In genomic region chr8:53192519-53192918, GRCm38 (mm10) we compare ENCODE assay signal across 25 mouse cellular contexts.
DNase-seq lines count a peak whose midpoint lies in the region; ATAC-seq and TF ChIP-seq lines count a peak whose summit lies in the region.
"Had no signal": no experiment of that assay in that cellular context is flagged by ENCODE, and none has a peak within 500 bp of the region (broad histone marks: within the 10 kb centered on the region; RNA-seq: fewer than 3 reads in every experiment).

No protein-coding gene starts in this region.

- H3K4me3 ChIP-seq in cerebellum, adult 2 months (replicated peaks; ENCODE audit: insufficient read depth, low read depth, low read length), result no peak overlapping the region
- no peak overlapping the region for H3K4me3 ChIP-seq in forebrain, embryonic 16.5 days (replicated peaks; ENCODE audit: low read length)
- no peak overlapping the region for H3K4me3 ChIP-seq in forebrain, embryonic 15.5 days
- H3K4me3 ChIP-seq: embryonic facial prominence, embryonic 12.5 days; embryonic facial prominence, embryonic 15.5 days; gastrocnemius, adult 2 months; hindbrain, embryonic 12.5 days had no signal

- no peak overlapping the region for H3K9ac ChIP-seq in forebrain, embryonic 16.5 days (replicated peaks; ENCODE audit: low read depth, low read length)
- H3K9ac ChIP-seq in forebrain, embryonic 15.5 days (replicated peaks), result no peak overlapping the region
- H3K9ac ChIP-seq: embryonic facial prominence, embryonic 12.5 days; embryonic facial prominence, embryonic 15.5 days; forebrain, postnatal 0 days; hindbrain, embryonic 12.5 days had no signal

- DNase-seq in cerebellum, postnatal 10 days, result peak; percentile 2 to 20
- no peak for DNase-seq in cerebellum, adult 2 months
- DNase-seq in layer of hippocampus, adult 9-11 months, result peak; percentile 12
- no peak for DNase-seq in layer of hippocampus, postnatal 14 days (ENCODE audit: low spot score in 2 of 2)
- DNase-seq in brain, adult 2 months (ENCODE audit: low read depth, low spot score), result peak; percentile 32
- DNase-seq in left cerebral cortex, adult 8-10 months (ENCODE audit: low spot score in 2 of 2), result no peak
- DNase-seq: adrenal gland, adult 8-10 months; adrenal gland, postnatal 25 days; cerebellum, adult 11 months; cerebellum, adult 8-10 months; cerebellum, postnatal 14 days; forebrain, postnatal 0 days; gastrocnemius, adult 2 months; gastrocnemius, postnatal 14 days; heart, adult 11 months had no signal

- H3K4me2 ChIP-seq in forebrain, embryonic 16.5 days (ENCODE audit: low read length), result no peak overlapping the region
- no peak overlapping the region for H3K4me2 ChIP-seq in forebrain, embryonic 15.5 days (replicated peaks)
- H3K4me2 ChIP-seq: embryonic facial prominence, embryonic 12.5 days; embryonic facial prominence, embryonic 15.5 days; heart, embryonic 11.5 days; hindbrain, embryonic 12.5 days had no signal

- peak; percentile 52; the same call in 1 of the 2 replicates for ATAC-seq in forebrain, embryonic 16.5 days
- no peak for ATAC-seq in forebrain, embryonic 15.5 days (replicated peaks)
- ATAC-seq: activated CD4-positive, CD25-positive, alpha-beta regulatory T cell, adult 4 months; forebrain, postnatal 0 days; hindbrain, embryonic 16.5 days; inflammation-experienced regulatory T-cells, adult 6 months; intestine, embryonic 16.5 days had no signal

- no peak overlapping the region for H3K27ac ChIP-seq in cerebellum, adult 2 months (ENCODE audit: insufficient read depth, low read length)
- H3K27ac ChIP-seq in forebrain, embryonic 16.5 days (ENCODE audit: low read length), result no peak overlapping the region
- no peak overlapping the region for H3K27ac ChIP-seq in forebrain, embryonic 15.5 days (replicated peaks)
- H3K27ac ChIP-seq: embryonic facial prominence, embryonic 12.5 days; embryonic facial prominence, embryonic 15.5 days; gastrocnemius, adult 2 months; hindbrain, embryonic 12.5 days had no signal

- no peak for TF ChIP-seq CTCF in cerebellum, adult 2 months (IDR thresholded peaks at IDR 0.05; ENCODE audit: borderline replicate concordance, insufficient read depth, low read depth, low read length)

- no peaks in the 10 kb centered on the region for H3K27me3 ChIP-seq in cerebellum, adult 2 months (ENCODE audit: control insufficient read depth, insufficient read depth, low read length)
- no peaks in the 10 kb centered on the region for H3K27me3 ChIP-seq in forebrain, embryonic 16.5 days (replicated peaks; ENCODE audit: control insufficient read depth, insufficient read depth, low read length)
- no peaks in the 10 kb centered on the region for H3K27me3 ChIP-seq in forebrain, embryonic 15.5 days
- H3K27me3 ChIP-seq: embryonic facial prominence, embryonic 12.5 days; embryonic facial prominence, embryonic 15.5 days; hindbrain, embryonic 12.5 days had no signal

- no peak for TF ChIP-seq POLR2A in cerebellum, adult 2 months (IDR thresholded peaks at IDR 0.05; ENCODE audit: borderline replicate concordance, insufficient read depth, low read length)

- 9% methylated on average over 1 of the region's 1 CpGs for WGBS in cerebellum, adult 2 months
- 32% methylated on average over 1 of the region's 1 CpGs for WGBS in forebrain, embryonic 16.5 days
- WGBS in forebrain, embryonic 15.5 days, result 51% methylated on average over 1 of the region's 1 CpGs

- no peaks in the 10 kb centered on the region for H3K36me3 ChIP-seq in forebrain, embryonic 16.5 days (ENCODE audit: control insufficient read depth, insufficient read depth)
- H3K36me3 ChIP-seq in forebrain, embryonic 15.5 days, result no peaks in the 10 kb centered on the region
- H3K36me3 ChIP-seq: embryonic facial prominence, embryonic 12.5 days; embryonic facial prominence, embryonic 15.5 days; hindbrain, embryonic 12.5 days had no signal

- no peaks in the 10 kb centered on the region for H3K9me3 ChIP-seq in forebrain, embryonic 16.5 days (ENCODE audit: control insufficient read depth, low read length)
- no peaks in the 10 kb centered on the region for H3K9me3 ChIP-seq in forebrain, embryonic 15.5 days
- H3K9me3 ChIP-seq: embryonic facial prominence, embryonic 12.5 days; embryonic facial prominence, embryonic 15.5 days; hindbrain, embryonic 12.5 days had no signal

- no peaks in the 10 kb centered on the region for H3K4me1 ChIP-seq in cerebellum, adult 2 months (ENCODE audit: control insufficient read depth, insufficient read depth, low read length)
- no peaks in the 10 kb centered on the region for H3K4me1 ChIP-seq in forebrain, embryonic 16.5 days (replicated peaks; ENCODE audit: control insufficient read depth, insufficient read depth, low read length)
- H3K4me1 ChIP-seq in forebrain, embryonic 15.5 days, result 0 out of 2 replicates have a peak, but pooled peaks cover 3% of the 10 kb centered on the region
- H3K4me1 ChIP-seq: embryonic facial prominence, embryonic 12.5 days; embryonic facial prominence, embryonic 15.5 days; hindbrain, embryonic 12.5 days had no signal

Comparison
In these comparisons a context has a peak if more than half of its experiments do, and no peak if none do; other contexts are left out.
1. DNase-seq: peak in cerebellum, postnatal 10 days (2 of 2), layer of hippocampus, adult 9-11 months (single experiment) and brain, adult 2 months (single experiment); none in cerebellum, adult 2 months (0 of 2), layer of hippocampus, postnatal 14 days (0 of 2) and left cerebral cortex, adult 8-10 months (0 of 2).